Mouse (Mus musculus): ENCODE results near the gene Anapc7.
"Not testable (repeated sequence)": the region's sequence is repeated elsewhere in the genome, so short reads cannot be mapped to it uniquely, and the experiment has no call there.

Anapc7 gene

GRCm38 (mm10) chr5:122409692-122410645, 11.5 kb upstream of the Anapc7 start:
- no peak for DNase-seq (ENCODE audit: low spot score)

DNA sequence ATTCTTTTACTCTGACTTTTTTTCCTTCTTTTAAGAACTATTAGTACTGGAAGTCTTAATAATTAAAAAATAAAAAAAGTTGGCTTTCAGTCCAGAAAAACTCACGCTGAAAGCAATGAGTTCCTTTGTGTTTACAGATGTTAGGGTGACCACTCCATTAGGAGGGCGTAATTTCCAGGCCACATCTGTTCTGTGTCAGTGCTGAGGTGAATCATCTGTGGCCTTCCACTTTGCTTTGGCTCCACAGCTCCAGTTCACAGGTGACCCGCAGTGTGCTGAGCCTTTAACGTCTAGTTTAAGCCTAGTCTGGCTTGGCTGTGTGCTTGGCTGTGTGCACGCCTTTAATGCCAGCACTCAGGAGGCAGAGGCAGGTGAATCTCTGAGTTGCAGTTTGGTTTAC, 9.6 kb upstream of the Anapc7 start:
- no peak for DNase-seq (ENCODE audit: low spot score)

DNA sequence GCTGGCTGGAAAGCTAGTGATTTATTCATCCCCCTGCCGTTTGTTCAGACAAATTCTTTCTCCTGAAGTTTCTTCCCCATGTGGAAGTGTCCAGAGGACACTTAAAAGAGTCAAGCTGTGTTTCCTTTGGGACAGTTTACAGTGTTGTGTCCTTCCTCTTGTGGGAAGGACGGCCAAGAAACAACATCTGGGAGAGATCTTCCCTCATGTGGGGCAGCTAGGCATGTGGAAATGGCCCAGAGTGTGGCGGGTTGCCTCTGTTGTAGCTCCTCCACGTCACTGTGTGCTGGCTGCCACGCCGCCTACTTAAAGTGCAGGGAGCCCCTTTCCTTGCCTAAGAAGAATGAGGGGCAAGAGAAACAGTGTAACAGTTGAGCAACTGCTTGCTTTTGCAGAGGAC, 8.7 kb upstream of the Anapc7 start:
- DNase-seq (ENCODE audit: low spot score): no peak

DNA sequence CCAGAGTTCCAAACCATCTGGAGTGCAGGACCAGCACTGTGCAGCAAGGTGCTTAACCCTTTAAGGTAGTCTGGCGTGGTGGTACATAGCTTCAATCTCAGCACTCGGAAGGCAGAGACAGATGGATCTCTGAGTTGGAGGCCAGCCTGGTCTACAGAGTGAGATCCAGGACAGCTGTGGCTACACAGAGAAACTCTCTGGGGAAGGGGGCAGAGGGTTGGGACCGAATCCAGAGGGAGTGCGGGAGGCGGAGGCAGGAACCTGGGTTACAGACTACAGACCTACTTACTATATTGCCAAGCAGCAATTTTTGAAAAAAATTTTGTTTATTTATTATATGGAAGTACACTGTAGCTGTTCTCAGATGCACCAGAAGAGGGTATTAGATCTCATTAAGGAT, 7.1 kb upstream of the Anapc7 start:
- DNase-seq (ENCODE audit: low spot score): no peak

- no peak for DNase-seq (ENCODE audit: low spot score)
Measured at GRCm38 (mm10) chr5:122415465-122415864, 6.0 kb upstream of the Anapc7 start.

DNA sequence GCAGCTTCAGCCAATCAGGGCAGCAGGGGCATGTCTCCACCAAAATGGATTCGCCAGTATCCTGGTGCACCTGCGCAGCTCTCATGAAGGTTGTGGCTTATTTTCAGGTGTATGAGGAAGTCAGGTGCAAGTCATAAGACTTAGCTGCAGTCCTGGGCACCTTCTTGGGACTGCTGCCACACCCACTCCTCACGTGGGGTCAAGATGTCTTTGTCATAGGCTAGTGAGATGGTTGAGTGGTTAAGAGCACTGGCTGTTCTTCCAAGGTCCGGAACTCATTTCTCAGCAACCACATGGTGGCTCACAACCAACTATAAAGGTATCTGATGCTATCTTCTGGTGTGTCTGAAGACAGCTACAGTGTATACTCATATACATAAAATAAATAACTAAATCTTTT, 817 bp upstream of the Anapc7 start:
- not testable (repeated sequence) for DNase-seq (ENCODE audit: low spot score)

DNA sequence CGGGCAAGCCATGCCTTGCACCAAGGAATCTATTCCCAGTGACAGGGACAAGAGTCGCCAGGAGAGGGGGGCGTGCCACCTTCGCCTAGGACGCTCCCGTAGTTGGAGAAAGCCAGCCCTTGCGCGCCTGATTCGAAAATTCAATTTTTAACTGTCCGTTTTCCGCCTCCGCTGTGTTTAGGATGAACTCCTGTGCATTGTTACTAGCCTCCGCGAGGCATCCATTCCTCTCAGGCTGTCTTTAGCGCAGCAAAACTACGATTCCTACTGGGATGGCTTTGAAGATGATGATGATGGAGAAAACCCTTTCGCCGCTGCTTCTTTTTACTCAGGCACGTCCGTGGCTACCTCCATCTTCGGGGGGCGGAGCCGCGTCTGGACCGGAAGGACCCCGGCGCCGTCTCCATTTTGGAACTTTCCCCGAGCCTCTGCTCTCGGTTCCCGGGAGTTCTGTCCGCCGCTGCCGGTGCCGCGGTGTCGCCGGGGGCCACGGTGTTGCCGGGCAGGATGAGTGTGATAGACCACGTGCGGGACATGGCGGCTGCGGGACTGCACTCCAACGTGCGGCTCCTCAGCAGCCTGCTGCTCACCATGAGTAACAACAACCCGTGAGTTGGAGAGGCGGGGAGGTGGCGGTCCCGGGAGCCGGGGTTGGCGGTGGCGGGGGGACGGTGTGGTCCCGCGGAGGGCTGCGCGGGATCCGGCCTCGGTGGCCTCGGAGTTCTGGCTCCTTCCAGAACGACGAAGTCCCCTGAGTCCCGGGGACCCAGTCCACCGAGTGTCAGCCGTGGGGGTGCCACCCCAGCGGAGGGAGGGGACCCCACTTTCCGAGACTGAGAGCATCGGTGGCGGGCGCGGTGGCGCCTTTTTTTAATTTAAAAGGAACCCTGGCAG, 825 bp downstream of the Anapc7 start:
- peak; percentile 93 for DNase-seq (ENCODE audit: low spot score)

DNA sequence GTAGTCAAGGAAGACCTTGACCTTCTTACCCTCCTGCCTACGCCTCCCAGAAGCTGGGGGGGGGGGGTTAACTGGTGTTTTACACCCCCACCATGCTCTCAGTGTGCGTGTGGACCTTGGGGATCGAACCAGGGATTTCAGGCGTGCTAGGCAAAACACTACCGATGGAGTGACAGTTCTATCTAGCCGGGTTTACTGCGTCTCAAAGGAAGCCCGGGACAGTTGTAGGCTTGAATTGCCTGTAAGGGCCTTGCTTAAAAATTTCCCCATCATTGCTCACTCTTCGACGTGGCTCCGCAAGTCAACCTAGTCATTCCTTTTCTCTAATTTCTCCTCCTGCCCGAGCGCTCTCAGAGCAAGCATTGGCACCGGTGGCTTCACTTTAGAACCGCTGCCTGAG, 1.6 kb downstream of the Anapc7 start:
- no peak for DNase-seq (ENCODE audit: low spot score)

DNA sequence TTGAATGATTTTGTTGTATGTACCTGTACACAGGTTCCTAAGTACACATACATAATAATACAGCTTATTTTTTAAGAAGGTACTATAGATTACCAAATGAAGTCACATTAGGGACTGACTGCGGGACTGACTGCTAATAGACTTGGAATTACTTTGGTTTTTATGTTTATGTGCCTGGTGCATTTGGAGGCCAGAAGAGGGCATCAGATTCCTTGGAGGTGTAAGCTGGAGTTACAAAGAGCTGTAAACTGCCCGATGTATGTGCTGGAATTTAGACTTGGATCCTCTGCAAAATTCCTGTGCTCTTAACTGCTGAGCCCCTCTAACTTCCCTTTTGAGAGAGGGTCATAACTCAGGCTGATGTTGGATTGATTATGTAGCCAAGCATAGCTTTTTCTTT, 4.1 kb downstream of the Anapc7 start:
- no peak for DNase-seq (ENCODE audit: low spot score)

DNA sequence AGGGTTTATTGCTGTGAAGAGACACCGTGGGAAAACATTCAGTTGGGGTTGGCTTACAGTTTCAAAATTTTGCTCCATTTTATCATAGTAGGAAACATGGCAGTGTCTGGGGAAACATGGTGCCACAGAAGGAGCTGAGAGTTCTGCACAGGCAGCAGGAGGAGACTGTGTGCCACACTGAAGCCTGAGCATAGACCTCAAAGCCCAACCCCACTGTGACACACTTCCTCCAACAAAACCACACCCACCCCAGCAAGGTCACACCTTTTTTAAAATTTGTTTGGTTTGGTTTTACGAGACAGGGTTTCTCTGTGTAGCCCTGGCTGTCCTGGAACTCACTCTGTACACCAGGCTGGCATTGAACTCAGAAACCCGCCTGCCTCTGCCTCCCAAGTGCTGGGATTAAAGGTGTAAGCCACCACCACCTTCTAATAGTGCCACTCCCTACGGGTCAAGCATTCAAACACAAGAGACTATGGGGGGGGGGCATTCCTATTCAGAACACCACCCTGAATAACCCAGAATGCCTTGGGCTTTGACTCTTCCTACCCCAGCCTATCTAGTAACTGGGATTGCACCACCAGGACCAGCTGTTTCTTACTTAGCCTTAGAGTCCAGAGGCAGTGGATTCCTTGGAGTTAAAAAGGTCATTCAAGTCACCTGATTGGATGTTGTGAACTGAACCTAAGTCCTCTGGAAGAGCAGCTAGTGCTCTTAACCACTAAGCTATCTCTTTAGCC, 8.7 kb downstream of the Anapc7 start:
- no peak for DNase-seq (ENCODE audit: low spot score)

DNA sequence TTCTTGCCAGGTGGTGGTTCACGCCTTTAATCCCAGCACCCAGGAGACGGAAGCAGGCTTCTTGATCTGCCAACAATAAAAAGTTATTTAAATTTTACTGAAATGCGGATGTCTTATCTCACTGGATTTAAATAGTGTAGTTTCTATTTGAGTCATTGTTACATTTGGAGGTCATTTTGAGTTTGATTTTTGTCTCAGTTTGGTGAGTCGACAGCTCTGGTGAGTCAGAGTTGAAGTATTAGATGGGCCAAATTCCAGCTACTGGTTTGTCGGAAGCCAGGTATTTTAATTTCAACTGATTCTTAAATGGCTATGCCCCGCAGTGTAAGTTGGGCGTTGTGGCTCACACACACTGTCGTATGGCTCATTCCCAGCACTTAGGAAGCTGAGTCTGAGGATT, 9.7 kb downstream of the Anapc7 start:
- no peak for DNase-seq (ENCODE audit: low spot score)

DNA sequence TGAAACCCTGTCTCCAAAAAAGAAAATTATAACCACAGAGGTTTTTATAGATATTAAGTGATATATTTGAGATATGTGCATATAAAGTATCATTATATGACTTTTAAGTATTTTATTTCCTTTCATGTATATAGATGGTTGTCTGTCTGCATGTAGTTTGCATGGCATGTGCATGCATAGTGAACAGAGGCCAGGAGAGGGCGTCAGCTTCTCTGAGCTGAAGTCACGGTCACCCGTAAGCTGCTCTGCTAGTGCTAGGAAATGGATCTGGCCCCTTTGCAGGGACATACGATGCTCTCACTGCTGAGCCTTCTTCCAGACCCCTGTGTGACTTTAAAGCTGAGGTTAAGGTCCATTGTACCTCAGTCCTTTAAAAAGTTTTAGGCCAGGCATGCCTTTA, 13.0 kb downstream of the Anapc7 start:
- DNase-seq (ENCODE audit: low spot score): no peak

DNA sequence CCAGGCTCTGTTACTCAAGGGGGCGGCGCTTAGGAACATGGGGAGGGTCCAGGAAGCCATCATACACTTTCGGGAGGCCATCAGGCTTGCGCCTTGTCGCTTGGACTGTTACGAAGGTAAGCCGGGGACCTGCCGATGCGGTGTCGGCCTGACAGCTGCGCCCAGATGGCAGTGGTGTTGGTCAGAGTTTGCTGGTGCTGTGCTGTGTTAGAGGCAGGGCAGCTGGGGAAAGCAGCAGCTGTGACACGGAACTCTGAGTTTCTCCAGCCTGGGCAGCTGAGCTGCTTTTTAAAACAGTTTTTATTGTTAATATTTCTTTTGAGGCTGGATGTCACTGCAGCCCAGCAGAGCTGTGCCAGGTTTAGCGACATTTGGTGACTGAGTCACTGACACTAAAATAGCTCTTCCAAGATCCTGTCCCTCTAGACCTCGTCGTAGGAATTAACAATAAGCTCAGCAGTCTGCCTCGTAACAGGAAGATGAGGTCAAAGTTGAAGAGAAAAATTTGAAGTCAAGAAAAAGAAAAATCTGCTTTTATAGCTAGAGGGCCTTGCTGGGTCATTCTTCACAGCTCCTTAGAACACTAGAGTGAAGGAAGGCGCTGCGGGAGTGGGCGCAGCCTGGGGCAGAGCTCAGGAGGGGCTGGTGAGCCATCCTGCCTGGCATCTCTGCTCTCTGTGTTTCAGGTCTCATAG, 18.1 kb downstream of the Anapc7 start:
- no peak for DNase-seq (ENCODE audit: low spot score)

GRCm38 (mm10) chr5:122440095-122440630, 18.7 kb downstream of the Anapc7 start:
- DNase-seq (ENCODE audit: low spot score): no peak

DNA sequence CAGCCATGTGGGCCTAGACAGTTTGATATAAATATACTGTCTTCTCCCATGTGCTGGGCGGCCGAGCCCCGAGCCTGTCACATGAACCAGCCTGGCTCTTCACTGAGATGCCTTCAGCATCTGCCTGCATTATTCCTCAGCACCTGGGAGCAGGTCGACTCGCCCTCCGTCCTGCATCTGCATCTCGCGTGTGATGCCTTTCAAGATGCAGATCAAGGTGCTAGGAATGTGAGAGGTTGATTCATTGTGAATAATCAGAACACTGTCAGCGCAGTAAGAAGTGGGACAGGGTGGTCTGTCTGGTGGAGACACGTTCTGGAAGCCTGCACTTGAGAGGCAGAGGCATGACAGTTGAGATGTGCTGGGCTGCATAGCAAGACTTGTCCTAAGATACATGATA, 23.0 kb downstream of the Anapc7 start:
- no peak for DNase-seq (ENCODE audit: low spot score)

DNA sequence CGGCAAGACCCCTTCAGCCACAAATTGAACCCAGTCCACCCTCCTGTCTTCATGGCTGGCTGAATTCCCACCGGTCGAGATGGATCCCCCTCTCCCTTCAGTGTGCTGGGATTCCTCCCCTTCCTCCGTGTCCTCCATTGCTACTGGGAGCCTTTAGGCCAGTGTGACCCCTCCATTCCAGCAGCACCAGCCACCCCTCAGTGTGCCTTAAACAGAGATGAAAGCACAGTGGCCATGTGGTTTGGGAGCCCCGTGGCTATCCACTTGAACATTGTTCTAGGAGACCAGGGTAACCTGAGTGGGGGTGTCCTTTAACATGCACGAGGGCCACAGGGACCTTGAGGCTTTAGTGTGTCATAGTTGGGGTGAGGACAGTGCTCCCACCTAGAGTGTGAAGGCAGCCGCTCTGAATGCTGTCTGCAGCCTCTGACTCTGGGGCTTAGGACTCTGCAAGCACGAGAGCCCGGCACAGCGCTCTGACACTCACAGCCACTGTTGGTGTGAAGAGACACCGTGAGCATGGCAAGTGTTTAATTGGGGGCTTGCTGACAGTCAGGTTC, 23.6 kb downstream of the Anapc7 start:
- DNase-seq (ENCODE audit: low spot score): no peak

DNA sequence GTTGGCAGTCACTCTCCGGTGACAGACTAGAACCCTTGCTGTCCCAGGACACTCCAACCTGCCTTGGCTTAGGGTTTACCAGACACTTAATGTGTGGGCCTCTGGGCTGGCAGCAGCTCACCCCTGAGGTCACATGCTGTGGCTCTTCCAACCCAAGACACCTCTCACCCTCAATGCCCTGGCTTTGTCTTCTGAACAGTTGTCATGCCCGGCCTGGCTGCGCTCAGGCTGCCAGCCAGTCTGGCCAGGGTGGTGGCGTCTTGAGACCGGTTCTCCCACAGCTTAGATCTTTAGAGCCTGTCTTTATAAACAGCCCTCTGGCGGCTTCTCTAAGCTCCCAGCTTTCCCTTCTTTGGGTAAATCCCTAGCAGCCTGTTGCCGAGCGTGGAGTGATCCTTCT, 26.4 kb downstream of the Anapc7 start:
- DNase-seq (ENCODE audit: low spot score): no peak

DNA sequence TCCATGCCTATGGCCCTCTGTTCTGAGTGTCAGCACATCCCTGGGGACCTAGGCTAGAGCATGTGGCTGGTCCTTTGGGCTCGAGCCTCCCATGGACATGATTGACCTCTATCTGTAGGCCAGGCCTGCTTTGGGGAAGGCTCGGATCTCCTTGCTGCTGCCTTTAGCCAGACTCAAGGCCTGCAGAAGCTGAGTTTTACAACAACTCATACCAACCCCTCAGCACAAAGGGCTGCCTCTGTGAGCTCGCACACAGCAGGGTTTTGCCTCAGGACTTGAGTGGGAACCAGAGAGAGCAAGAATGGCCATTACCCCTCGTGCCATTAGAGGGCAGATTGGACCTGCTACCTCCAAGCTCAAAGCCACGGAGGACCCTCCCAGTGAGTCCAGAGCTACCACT, 27.4 kb downstream of the Anapc7 start:
- DNase-seq (ENCODE audit: low spot score): no peak

DNA sequence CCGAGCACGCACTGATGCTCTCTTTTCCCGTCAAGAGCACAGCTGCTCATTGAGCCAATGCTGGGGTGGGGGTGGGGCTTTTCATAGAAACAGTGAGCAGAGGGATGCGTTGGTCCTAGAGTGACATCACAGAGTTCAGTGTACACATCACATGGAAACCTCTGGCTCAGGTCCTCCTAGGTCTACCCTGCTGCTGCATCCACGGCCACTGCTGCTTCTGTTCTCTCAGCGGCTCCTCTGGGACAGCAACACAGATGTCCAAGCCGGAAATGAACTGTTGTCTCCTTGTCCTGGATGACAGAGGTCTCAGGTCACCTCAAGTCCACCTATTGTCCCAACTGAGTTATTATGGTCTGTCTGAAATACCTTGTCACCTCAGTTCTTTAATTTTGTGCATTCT, 28.5 kb downstream of the Anapc7 start:
- peak; percentile 32 for DNase-seq (ENCODE audit: low spot score)

DNA sequence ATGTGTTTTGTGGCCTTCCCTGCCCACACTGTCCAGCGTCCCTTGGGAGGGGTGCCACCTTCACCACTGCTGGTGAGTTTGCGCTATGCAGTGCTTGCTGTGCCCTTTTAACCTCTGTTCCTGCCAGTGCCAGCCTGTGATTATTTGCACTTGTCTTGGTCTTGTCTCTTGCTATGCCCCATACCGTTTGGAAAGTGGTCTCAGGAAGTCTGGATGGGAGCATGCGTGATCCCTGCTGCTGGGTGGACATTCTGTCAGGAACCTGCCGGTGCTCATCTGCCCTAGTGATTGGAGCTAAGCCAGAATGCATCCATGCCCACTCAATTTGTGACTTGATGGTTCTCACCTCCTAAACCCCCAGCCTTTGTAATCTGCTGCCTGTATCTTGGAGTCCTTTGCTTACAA, 29.4 kb downstream of the Anapc7 start:
- no peak for DNase-seq (ENCODE audit: low spot score)

DNA sequence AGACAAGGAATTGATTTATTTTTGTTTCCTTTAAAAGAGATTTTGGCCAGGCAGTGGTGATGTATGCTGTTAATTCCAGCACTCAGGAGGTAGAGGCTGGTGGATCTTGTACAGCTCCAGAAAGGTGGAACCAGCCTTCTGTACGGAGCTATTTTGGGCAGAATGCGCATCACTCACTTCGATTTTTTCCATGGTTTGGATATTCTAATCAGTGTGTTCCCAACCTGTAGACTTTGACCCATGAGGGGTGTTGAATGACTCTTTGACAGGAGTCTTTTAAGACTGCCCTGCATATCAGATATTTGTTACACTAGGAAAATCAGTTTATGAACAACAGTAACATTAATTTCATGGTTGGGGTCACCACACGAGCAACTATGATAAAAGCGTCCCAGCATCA, 29.8 kb downstream of the Anapc7 start:
- no peak for DNase-seq (ENCODE audit: low spot score)

All from embryo, embryonic 10.5 days (tissue).